Mouse (Mus musculus) myocyte (in vitro differentiated cells): ENCODE measurements around the gene Trim29.

Source experiments
- POLR2AphosphoS2 ChIP-seq: IDR thresholded peaks from one replicate; pipeline ENCODE4 v1.6.1; 2011; ENCODE audit warnings: low read depth, control low read depth; ENCODE audit not compliant: insufficient read length
- USF1 ChIP-seq: IDR thresholded peaks from one replicate; pipeline ENCODE4 v1.6.1; 2011; ENCODE audit warnings: low read depth, mild to moderate bottlenecking, control low read depth, moderate library complexity

- TF ChIP-seq USF1 (no peak), POLR2AphosphoS2 (no peak)
Measured at GRCm38 (mm10) chr9:43309087-43309872, 1.4 kb upstream of the Trim29 start.
